Mouse (Mus musculus) forebrain, embryonic 14.5 days (tissue): ENCODE data around the gene Dusp7. TPM values are rescaled to one million over a fixed set of nuclear protein-coding genes. Genes with fewer than 3 reads are reported as not detected.
A peak's percentile ranks its signal among the peaks of the same experiment; 100 is the strongest.

ENCODE experiments used
- ATAC-seq: fragments of 200-750 bp; cut with Nextera tagmentation; 2 replicates; pipeline ENCODE4 v1.8.0; 2017; ENCODE audit warnings: mild to moderate bottlenecking, moderate library complexity
- DNase-seq: peaks from one replicate; pipeline ENCODE4 v3.0.0-alpha.2; 2015; ENCODE audit warnings: low spot score
- H3K27ac ChIP-seq: fragments of 300-500 bp; sonication (generic); 2 replicates; pipeline ENCODE4 v1.5.1; 2014; ENCODE audit warnings: low read depth, mild to moderate bottlenecking, control low read depth, low read length, moderate library complexity
- H3K27me3 ChIP-seq: fragments of 300-500 bp; sonication (generic); replicated peaks from 2 replicates; pipeline ENCODE4 v1.6.1; 2014; ENCODE audit warnings: low read length, control low read depth, mixed read lengths; ENCODE audit not compliant: control insufficient read depth, insufficient read depth
- H3K36me3 ChIP-seq: fragments of 300-500 bp; sonication (generic); 2 replicates; pipeline ENCODE4 v1.6.1; 2014; ENCODE audit warnings: low read length, control low read depth; ENCODE audit not compliant: control insufficient read depth, insufficient read depth
- H3K4me1 ChIP-seq: fragments of 300-500 bp; sonication (generic); 2 replicates; pipeline ENCODE4 v1.6.1; 2014; ENCODE audit warnings: antibody characterized with exemption, low read length, control low read depth; ENCODE audit not compliant: control insufficient read depth, insufficient read depth
- H3K4me2 ChIP-seq: fragments of 300-500 bp; sonication (generic); 2 replicates; pipeline ENCODE4 v1.6.1; 2014; ENCODE audit warnings: mild to moderate bottlenecking, control low read depth, low read length
- H3K4me3 ChIP-seq: fragments of 300-500 bp; sonication (generic); 2 replicates; pipeline ENCODE4 v1.5.1; 2014; ENCODE audit warnings: low read depth, low read length, control low read depth
- H3K9ac ChIP-seq: fragments of 300-500 bp; sonication (generic); 2 replicates; pipeline ENCODE4 v1.6.1; 2014; ENCODE audit warnings: mild to moderate bottlenecking, low read length, control low read depth, moderate library complexity
- H3K9me3 ChIP-seq: fragments of 300-500 bp; sonication (generic); replicated peaks from 2 replicates; pipeline ENCODE4 v1.6.1; 2016; ENCODE audit warnings: low read length, control low read depth, mixed read lengths; ENCODE audit not compliant: control insufficient read depth
- WGBS: fragments of 180-500 bp; shearing (Covaris S2); extraction: QIAGEN DNeasy Blood & Tissue Kit; methylation state at CpG from one replicate; pipeline ENCODE4 v1.1.7; 2014; 5-methylcytosine and 5-hydroxymethylcytosine counted together
- polyA plus RNA-seq: library from polyadenylated mRNA; unstranded; fragments of >200 nt; fragmentation: Nextera tagmentation; extraction: Ambion mirVana; gene quantifications from 2 replicates; pipeline ENCODE4 v1.2.1, GENCODE M21; 2014

Dusp7 gene
- polyA plus RNA-seq = 10.2 and 11.3 TPM in 2 replicates

- 0% methylated on average over 39 of the region's 57 CpGs for WGBS
- ATAC-seq = peak; percentile 79
- no peaks in the 10 kb centered on the region for H3K9me3 ChIP-seq
Measured at GRCm38 (mm10) chr9:106368112-106368717, at the start of gene Dusp7. Gene Dusp7 (plus strand): TSS chr9:106368632.

GRCm38 (mm10) chr9:106319095-106319494, 49.3 kb upstream of the Dusp7 start:
- Histone ChIP-seq H3K4me2 (no peak overlapping the region), H3K4me1 (no peaks in the 10 kb centered on the region), H3K27me3 (no peaks in the 10 kb centered on the region), H3K9ac (no peak overlapping the region), H3K9me3 (no peaks in the 10 kb centered on the region), H3K27ac (no peak overlapping the region), H3K36me3 (no peaks in the 10 kb centered on the region), H3K4me3 (no peak overlapping the region)
- DNase-seq (no peak), ATAC-seq (no peak)
- WGBS = 82% methylated on average over 2 of the region's 2 CpGs

More at GRCm38 (mm10) chr9:106368112-106368717, at the start of gene Dusp7:
- Histone ChIP-seq H3K4me1 (peaks cover 19% of the 10 kb centered on the region; the same call in 1 of the 2 replicates), H3K27ac (peak within 1 kb of the TSS; percentile 95), H3K27me3 (no peaks in the 10 kb centered on the region), H3K36me3 (peaks cover 15% of the 10 kb centered on the region), H3K4me2 (peak within 1 kb of the TSS; percentile 95), H3K4me3 (peak within 1 kb of the TSS; percentile 79), H3K9ac (peak within 1 kb of the TSS; percentile 91)
- DNase-seq = peak; percentile 90

- no peaks in the 10 kb centered on the region for H3K9me3 ChIP-seq
- H3K4me3 ChIP-seq = no peak overlapping the region
- no peaks in the 10 kb centered on the region for H3K27me3 ChIP-seq
- H3K4me2 ChIP-seq = no peak overlapping the region
- no peaks in the 10 kb centered on the region for H3K4me1 ChIP-seq
- no peak overlapping the region for H3K9ac ChIP-seq
- no peak overlapping the region for H3K27ac ChIP-seq
- ATAC-seq = no peak
- no peaks in the 10 kb centered on the region for H3K36me3 ChIP-seq
- DNase-seq = no peak
- WGBS = 87% methylated on average over 3 of the region's 3 CpGs
Measured at GRCm38 (mm10) chr9:106322497-106322896, 45.9 kb upstream of the Dusp7 start.

- Histone ChIP-seq H3K4me2 (no peak overlapping the region), H3K27me3 (no peaks in the 10 kb centered on the region), H3K4me3 (no peak overlapping the region), H3K4me1 (no peaks in the 10 kb centered on the region), H3K36me3 (no peaks in the 10 kb centered on the region), H3K9me3 (no peaks in the 10 kb centered on the region), H3K27ac (no peak overlapping the region), H3K9ac (no peak overlapping the region)
- no peak for ATAC-seq
- 74% methylated on average over 8 of the region's 8 CpGs for WGBS
- no peak for DNase-seq
Measured at GRCm38 (mm10) chr9:106326241-106326640, 42.2 kb upstream of the Dusp7 start.

GRCm38 (mm10) chr9:106327125-106327809, 41.2 kb upstream of the Dusp7 start:
- Histone ChIP-seq H3K27ac (peak overlapping the region; percentile 60; the same call in 1 of the 2 replicates), H3K4me3 (no peak overlapping the region), H3K36me3 (no peaks in the 10 kb centered on the region), H3K9me3 (no peaks in the 10 kb centered on the region), H3K27me3 (no peaks in the 10 kb centered on the region), H3K9ac (no peak overlapping the region), H3K4me2 (no peak overlapping the region), H3K4me1 (no peaks in the 10 kb centered on the region)
- 69% methylated on average over 8 of the region's 8 CpGs for WGBS
- peak; percentile 68 for DNase-seq
- peak; percentile 85 for ATAC-seq

GRCm38 (mm10) chr9:106328068-106328610, 40.3 kb upstream of the Dusp7 start:
- 84% methylated on average over 7 of the region's 7 CpGs for WGBS
- H3K9ac ChIP-seq = no peak overlapping the region
- H3K36me3 ChIP-seq = no peaks in the 10 kb centered on the region
- H3K27me3 ChIP-seq = no peaks in the 10 kb centered on the region
- ATAC-seq (no peak), DNase-seq (no peak)
- H3K4me3 ChIP-seq = no peak overlapping the region
- peak overlapping the region; percentile 55; the same call in 1 of the 2 replicates for H3K27ac ChIP-seq
- H3K4me2 ChIP-seq = no peak overlapping the region
- H3K9me3 ChIP-seq = no peaks in the 10 kb centered on the region
- no peaks in the 10 kb centered on the region for H3K4me1 ChIP-seq

GRCm38 (mm10) chr9:106328772-106329511, 39.5 kb upstream of the Dusp7 start:
- H3K4me3 ChIP-seq = no peak overlapping the region
- no peak overlapping the region for H3K4me2 ChIP-seq
- H3K27me3 ChIP-seq = no peaks in the 10 kb centered on the region
- H3K4me1 ChIP-seq = no peaks in the 10 kb centered on the region
- DNase-seq = no peak
- no peaks in the 10 kb centered on the region for H3K9me3 ChIP-seq
- no peak for ATAC-seq
- 79% methylated on average over 5 of the region's 5 CpGs for WGBS
- no peak overlapping the region for H3K9ac ChIP-seq
- no peak overlapping the region for H3K27ac ChIP-seq
- H3K36me3 ChIP-seq = no peaks in the 10 kb centered on the region

GRCm38 (mm10) chr9:106332746-106333145, 35.7 kb upstream of the Dusp7 start:
- H3K27me3 ChIP-seq = no peaks in the 10 kb centered on the region
- H3K9ac ChIP-seq = no peak overlapping the region
- no peaks in the 10 kb centered on the region for H3K36me3 ChIP-seq
- no peak overlapping the region for H3K4me3 ChIP-seq
- no peaks in the 10 kb centered on the region for H3K9me3 ChIP-seq
- no peak overlapping the region for H3K27ac ChIP-seq
- DNase-seq (no peak), ATAC-seq (no peak)
- H3K4me1 ChIP-seq = no peaks in the 10 kb centered on the region; the same call in 1 of the 2 replicates
- H3K4me2 ChIP-seq = no peak overlapping the region
- 82% methylated on average over 3 of the region's 3 CpGs for WGBS
